Mouse (Mus musculus): ENCODE results near the gene Rbm15b.

DNA sequence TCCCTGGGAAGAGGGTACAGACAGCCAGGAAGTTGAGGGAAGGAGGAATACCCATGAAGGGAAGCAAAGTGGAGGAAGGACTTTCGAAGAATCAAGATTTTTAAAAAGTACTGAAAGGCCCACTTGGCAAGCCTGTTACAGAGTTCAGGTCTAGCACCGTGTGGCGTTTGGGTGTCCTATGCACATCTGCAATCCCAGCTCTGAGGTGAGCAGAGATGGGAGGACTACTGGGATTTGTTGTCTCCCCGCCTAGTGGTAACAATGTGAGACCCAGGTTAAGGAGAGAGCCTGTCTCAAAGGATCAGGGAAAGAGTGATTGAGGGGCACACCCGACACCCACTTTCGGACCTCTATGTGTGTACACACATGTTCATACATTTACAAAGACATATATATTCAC is 27.6 kb upstream of the Rbm15b start:
- TF ChIP-seq POLR2A (IDR thresholded peaks at IDR 0.05; ENCODE audit: control insufficient read depth, extremely low read depth, insufficient read depth, low read length, poor library complexity) (no peak), CTCF (IDR thresholded peaks at IDR 0.05; ENCODE audit: borderline replicate concordance, control insufficient read depth, extremely low read depth, insufficient read depth, low read length, poor library complexity) (no peak)
